Mouse (Mus musculus): ENCODE measurements around the gene Eya4. TPM values are rescaled to one million over a fixed set of nuclear protein-coding genes. Genes with fewer than 3 reads are reported as not detected.

The Eya4 gene
- polyA plus RNA-seq (2016; fragmentation: Nextera tagmentation; extraction: Ambion mirVana), result 7.9 and 8.3 TPM in 2 replicates

GRCm38 (mm10) chr10:23350011-23350911 is at the start of gene Eya4:
TSS of gene Eya4 (minus strand) at chr10:23350786.
- under 1% methylated on average over 74 of the region's 79 CpGs for WGBS
- peak within 1 kb of the TSS; percentile 74 for H3K9ac ChIP-seq
- H3K27ac ChIP-seq, result peak within 1 kb of the TSS; percentile 79
- H3K27me3 ChIP-seq, result peaks cover 15% of the 10 kb centered on the region
- H3K4me2 ChIP-seq (replicated peaks), result peak within 1 kb of the TSS; percentile 96
- H3K9me3 ChIP-seq (replicated peaks), result no peaks in the 10 kb centered on the region
- H3K36me3 ChIP-seq, result no peaks in the 10 kb centered on the region
- peak; percentile 88 for ATAC-seq (ENCODE audit: low FRiP score)
- peak within 1 kb of the TSS; percentile 68 for H3K4me3 ChIP-seq
- peaks cover 18% of the 10 kb centered on the region for H3K4me1 ChIP-seq

- no peaks in the 10 kb centered on the region for H3K36me3 ChIP-seq
- WGBS, result 93% methylated on average over 3 of the region's 3 CpGs
- no peak overlapping the region for H3K4me2 ChIP-seq (replicated peaks)
- no peaks in the 10 kb centered on the region for H3K27me3 ChIP-seq
- H3K4me1 ChIP-seq, result no peaks in the 10 kb centered on the region
- no peaks in the 10 kb centered on the region for H3K9me3 ChIP-seq (replicated peaks)
- H3K9ac ChIP-seq, result no peak overlapping the region
- no peak for ATAC-seq (ENCODE audit: low FRiP score)
- H3K27ac ChIP-seq, result no peak overlapping the region
- H3K4me3 ChIP-seq, result no peak overlapping the region
Observed at GRCm38 (mm10) chr10:23395399-23395798, 44.8 kb upstream of the Eya4 start.

GRCm38 (mm10) chr10:23394556-23395245 is 44.1 kb upstream of the Eya4 start:
- no peak for ATAC-seq (ENCODE audit: low FRiP score)
- 92% methylated on average over 11 of the region's 11 CpGs for WGBS
- H3K36me3 ChIP-seq, result no peaks in the 10 kb centered on the region

GRCm38 (mm10) chr10:23394152-23394551 is 43.6 kb upstream of the Eya4 start:
- no peaks in the 10 kb centered on the region for H3K27me3 ChIP-seq
- H3K9me3 ChIP-seq (replicated peaks), result no peaks in the 10 kb centered on the region
- no peak for ATAC-seq (ENCODE audit: low FRiP score)
- H3K4me1 ChIP-seq, result no peaks in the 10 kb centered on the region
- 73% methylated on average over 6 of the region's 6 CpGs for WGBS
- H3K9ac ChIP-seq, result no peak overlapping the region
- H3K36me3 ChIP-seq, result no peaks in the 10 kb centered on the region
- H3K4me2 ChIP-seq (replicated peaks), result no peak overlapping the region
- no peak overlapping the region for H3K27ac ChIP-seq
- H3K4me3 ChIP-seq, result no peak overlapping the region

More at GRCm38 (mm10) chr10:23394556-23395245, 44.1 kb upstream of the Eya4 start:
- no peaks in the 10 kb centered on the region for H3K4me1 ChIP-seq
- H3K27ac ChIP-seq, result no peak overlapping the region
- H3K9me3 ChIP-seq (replicated peaks), result no peaks in the 10 kb centered on the region
- H3K4me2 ChIP-seq (replicated peaks), result no peak overlapping the region
- H3K27me3 ChIP-seq, result no peaks in the 10 kb centered on the region
- no peak overlapping the region for H3K9ac ChIP-seq
- H3K4me3 ChIP-seq, result no peak overlapping the region

- WGBS, result 85% methylated on average over 6 of the region's 6 CpGs
- Histone ChIP-seq H3K4me3 (no peak overlapping the region), H3K36me3 (no peaks in the 10 kb centered on the region), H3K4me2 (replicated peaks) (no peak overlapping the region), H3K27ac (no peak overlapping the region), H3K9ac (no peak overlapping the region), H3K27me3 (no peaks in the 10 kb centered on the region), H3K4me1 (no peaks in the 10 kb centered on the region), H3K9me3 (replicated peaks) (no peaks in the 10 kb centered on the region)
- ATAC-seq (ENCODE audit: low FRiP score), result no peak
Observed at GRCm38 (mm10) chr10:23363866-23364265, 13.3 kb upstream of the Eya4 start.

- H3K9ac ChIP-seq, result peak overlapping the region; percentile 74
- peak; percentile 53 for ATAC-seq (ENCODE audit: low FRiP score)
- under 1% methylated on average over 30 of the region's 33 CpGs for WGBS
- peak overlapping the region; percentile 79 for H3K27ac ChIP-seq
- H3K4me1 ChIP-seq, result peaks cover 18% of the 10 kb centered on the region
- H3K36me3 ChIP-seq, result no peaks in the 10 kb centered on the region
- peak overlapping the region; percentile 96 for H3K4me2 ChIP-seq (replicated peaks)
- H3K4me3 ChIP-seq, result peak overlapping the region; percentile 68
- H3K27me3 ChIP-seq, result peaks cover 15% of the 10 kb centered on the region
- H3K9me3 ChIP-seq (replicated peaks), result no peaks in the 10 kb centered on the region
Observed at GRCm38 (mm10) chr10:23349392-23350010, 1.1 kb downstream of the Eya4 start.

GRCm38 (mm10) chr10:23348893-23349391 is 1.6 kb downstream of the Eya4 start:
- H3K9me3 ChIP-seq (replicated peaks), result no peaks in the 10 kb centered on the region
- H3K27ac ChIP-seq, result peak overlapping the region; percentile 79
- WGBS, result under 1% methylated on average over 22 of the region's 22 CpGs
- peak; percentile 49 for ATAC-seq (ENCODE audit: low FRiP score)
- peak overlapping the region; percentile 74 for H3K9ac ChIP-seq
- H3K4me2 ChIP-seq (replicated peaks), result peak overlapping the region; percentile 96
- no peaks in the 10 kb centered on the region for H3K36me3 ChIP-seq
- peaks cover 15% of the 10 kb centered on the region for H3K27me3 ChIP-seq
- peak overlapping the region; percentile 68 for H3K4me3 ChIP-seq
- H3K4me1 ChIP-seq, result peaks cover 18% of the 10 kb centered on the region

- WGBS, result under 1% methylated on average over 34 of the region's 34 CpGs
- peak overlapping the region; percentile 68 for H3K4me3 ChIP-seq
- H3K27me3 ChIP-seq, result peaks cover 15% of the 10 kb centered on the region
- peak overlapping the region; percentile 96 for H3K4me2 ChIP-seq (replicated peaks)
- no peaks in the 10 kb centered on the region for H3K9me3 ChIP-seq (replicated peaks)
- ATAC-seq (ENCODE audit: low FRiP score), result no peak
- peak overlapping the region; percentile 74 for H3K9ac ChIP-seq
- H3K4me1 ChIP-seq, result peaks cover 18% of the 10 kb centered on the region
- no peaks in the 10 kb centered on the region for H3K36me3 ChIP-seq
- peak overlapping the region; percentile 57 for H3K27ac ChIP-seq
Observed at GRCm38 (mm10) chr10:23348101-23348892, 2.3 kb downstream of the Eya4 start.

- H3K27ac ChIP-seq, result no peak overlapping the region
- 88% methylated on average over 1 of the region's 1 CpGs for WGBS
- ATAC-seq (ENCODE audit: low FRiP score), result no peak
- no peaks in the 10 kb centered on the region for H3K36me3 ChIP-seq
- no peaks in the 10 kb centered on the region for H3K4me1 ChIP-seq
- H3K4me2 ChIP-seq (replicated peaks), result no peak overlapping the region
- no peaks in the 10 kb centered on the region for H3K27me3 ChIP-seq
- no peak overlapping the region for H3K9ac ChIP-seq
- H3K9me3 ChIP-seq (replicated peaks), result no peaks in the 10 kb centered on the region
- H3K4me3 ChIP-seq, result no peak overlapping the region
Observed at GRCm38 (mm10) chr10:23337250-23337649, 13.3 kb downstream of the Eya4 start.

GRCm38 (mm10) chr10:23332768-23333167 is 17.8 kb downstream of the Eya4 start:
- no peaks in the 10 kb centered on the region for H3K4me1 ChIP-seq
- no peaks in the 10 kb centered on the region for H3K27me3 ChIP-seq
- H3K27ac ChIP-seq, result no peak overlapping the region
- no peak overlapping the region for H3K4me2 ChIP-seq (replicated peaks)
- no peak overlapping the region for H3K4me3 ChIP-seq
- 75% methylated on average over 5 of the region's 5 CpGs for WGBS
- no peaks in the 10 kb centered on the region for H3K36me3 ChIP-seq
- H3K9me3 ChIP-seq (replicated peaks), result no peaks in the 10 kb centered on the region
- no peak overlapping the region for H3K9ac ChIP-seq
- no peak for ATAC-seq (ENCODE audit: low FRiP score)

- Histone ChIP-seq H3K9me3 (replicated peaks) (no peaks in the 10 kb centered on the region), H3K36me3 (no peaks in the 10 kb centered on the region), H3K4me3 (no peak overlapping the region), H3K4me2 (replicated peaks) (no peak overlapping the region), H3K9ac (no peak overlapping the region), H3K27me3 (no peaks in the 10 kb centered on the region), H3K27ac (no peak overlapping the region), H3K4me1 (no peaks in the 10 kb centered on the region)
- no peak for ATAC-seq (ENCODE audit: low FRiP score)
- 92% methylated on average over 6 of the region's 6 CpGs for WGBS
Observed at GRCm38 (mm10) chr10:23327651-23328050, 22.9 kb downstream of the Eya4 start.

Data from hindbrain, embryonic 12.5 days (tissue).